Mouse (Mus musculus) MEL (cell line): ENCODE data around the gene Fbln2. TPM values are rescaled to one million over a fixed set of nuclear protein-coding genes. Genes with fewer than 3 reads are reported as not detected.

Experiments used
- DNase-seq: peaks from one replicate; pipeline ENCODE4 v3.0.0; 2011; ENCODE audit warnings: low read depth, low spot score
- H3K27ac ChIP-seq: 2 replicates; pipeline ENCODE4 v1.5.1; 2012; ENCODE audit warnings: low read depth, mild to moderate bottlenecking, control low read depth, low read length, moderate library complexity; ENCODE audit not compliant: control insufficient read depth
- H3K27me3 ChIP-seq, 2 experiments: fragments of 150-350 bp in 1 of 2; sonication (generic) in 1 of 2; 2 replicates each; pipeline ENCODE4 v1.6.1; 2012; ENCODE audit warnings: low read length in 2 of 2, mild to moderate bottlenecking in 2 of 2, improper control_type of control experiment in 1 of 2, moderate library complexity in 1 of 2; ENCODE audit not compliant: insufficient read depth in 2 of 2, control insufficient read depth in 1 of 2
- H3K36me3 ChIP-seq, 2 experiments: 2 replicates each; pipeline ENCODE4 v1.6.1; 2012 to 2014; ENCODE audit warnings: low read length in 2 of 2, improper control_type of control experiment in 1 of 2, inconsistent platforms in 1 of 2, mild to moderate bottlenecking in 1 of 2; ENCODE audit not compliant: insufficient read depth in 2 of 2, control insufficient read depth in 1 of 2
- H3K4me1 ChIP-seq, 2 experiments: fragments of 150-350 bp in 1 of 2; sonication (generic) in 1 of 2; 2 replicates each; pipeline ENCODE4 v1.6.1; 2012; ENCODE audit warnings: low read length in 2 of 2, improper control_type of control experiment in 1 of 2, mild to moderate bottlenecking in 1 of 2; ENCODE audit not compliant: insufficient read depth in 2 of 2, control insufficient read depth in 1 of 2
- H3K4me3 ChIP-seq, 2 experiments: fragments of 150-350 bp in 1 of 2; sonication (generic) in 1 of 2; 2 replicates each; pipeline ENCODE4 v1.5.1; 2012; ENCODE audit warnings: low read depth in 2 of 2, low read length in 2 of 2, mild to moderate bottlenecking in 2 of 2, moderate library complexity in 2 of 2, control low read depth in 1 of 2, improper control_type of control experiment in 1 of 2; ENCODE audit not compliant: control insufficient read depth in 1 of 2, insufficient read depth in 1 of 2
- H3K79me2 ChIP-seq: 2 replicates; pipeline ENCODE4 v1.6.1; 2012; ENCODE audit warnings: mild to moderate bottlenecking, low read length, moderate library complexity; ENCODE audit not compliant: control insufficient read depth, poor library complexity, insufficient read depth
- H3K9ac ChIP-seq: 2 replicates; pipeline ENCODE4 v1.6.1; 2012; ENCODE audit warnings: low read depth, mild to moderate bottlenecking, control low read depth, low read length, moderate library complexity; ENCODE audit not compliant: control insufficient read depth, poor library complexity, severe bottlenecking
- H3K9me3 ChIP-seq: fragments of 150-350 bp; sonication (generic); replicated peaks from 2 replicates; pipeline ENCODE4 v1.6.1; 2012; ENCODE audit warnings: mild to moderate bottlenecking, low read length, improper control_type of control experiment, moderate library complexity; ENCODE audit not compliant: insufficient read depth
- E2F4 ChIP-seq: IDR thresholded peaks from 2 replicates; pipeline ENCODE4 v1.6.1; 2011; ENCODE audit warnings: low read depth, low read length, improper control_type of control experiment, borderline replicate concordance
- EP300 ChIP-seq, 2 experiments: IDR thresholded peaks; 2 replicates each; pipeline ENCODE4 v1.6.1; 2011; ENCODE audit warnings: improper control_type of control experiment in 2 of 2, low read length in 2 of 2, low read depth in 1 of 2, mild to moderate bottlenecking in 1 of 2
- ETS1 ChIP-seq: IDR thresholded peaks from 2 replicates; pipeline ENCODE4 v1.6.1; 2012; ENCODE audit warnings: low read depth, mild to moderate bottlenecking, inconsistent platforms, low read length, improper control_type of control experiment, moderate library complexity
- GABPA ChIP-seq: IDR thresholded peaks from 2 replicates; pipeline ENCODE4 v1.6.1; 2012; ENCODE audit warnings: low read depth, mild to moderate bottlenecking, inconsistent platforms, low read length, improper control_type of control experiment, moderate library complexity
- HCFC1 ChIP-seq: IDR thresholded peaks from 2 replicates; pipeline ENCODE4 v1.6.1; 2012; ENCODE audit warnings: low read depth, mild to moderate bottlenecking, inconsistent platforms, low read length, improper control_type of control experiment, moderate library complexity
- JUND ChIP-seq: IDR thresholded peaks from 2 replicates; pipeline ENCODE4 v1.6.1; 2011; ENCODE audit warnings: low read depth, mild to moderate bottlenecking, improper control_type of control experiment, low read length
- MAFK ChIP-seq: IDR thresholded peaks from 2 replicates; pipeline ENCODE4 v1.6.1; 2011; ENCODE audit warnings: low read depth, mild to moderate bottlenecking, low read length, improper control_type of control experiment, borderline replicate concordance
- MAX ChIP-seq: IDR thresholded peaks from 2 replicates; pipeline ENCODE4 v1.6.1; 2011; ENCODE audit warnings: low read length, improper control_type of control experiment
- MAZ ChIP-seq: IDR thresholded peaks from 2 replicates; pipeline ENCODE4 v1.6.1; 2012; ENCODE audit warnings: low read depth, mild to moderate bottlenecking, inconsistent platforms, low read length, improper control_type of control experiment
- MEF2A ChIP-seq: IDR thresholded peaks from 2 replicates; pipeline ENCODE4 v1.6.1; 2014; ENCODE audit warnings: low read depth, mild to moderate bottlenecking, inconsistent platforms, low read length, improper control_type of control experiment; ENCODE audit not compliant: poor library complexity, insufficient replicate concordance, severe bottlenecking; ENCODE audit errors: extremely low read depth
- MXI1 ChIP-seq: IDR thresholded peaks from 2 replicates; pipeline ENCODE4 v1.6.1; 2011; ENCODE audit warnings: mild to moderate bottlenecking, low read depth, low read length, improper control_type of control experiment
- POLR2AphosphoS2 ChIP-seq: IDR thresholded peaks from 2 replicates; pipeline ENCODE4 v1.6.1; 2011; ENCODE audit warnings: low read length, improper control_type of control experiment
- POLR2AphosphoS5 ChIP-seq: IDR thresholded peaks from 2 replicates; pipeline ENCODE4 v1.6.1; 2012; ENCODE audit warnings: low read depth, borderline replicate concordance, mild to moderate bottlenecking, inconsistent platforms, low read length, moderate library complexity, mixed read lengths
- TAL1 ChIP-seq: IDR thresholded peaks from 2 replicates; pipeline ENCODE4 v1.6.1; 2012; ENCODE audit warnings: mild to moderate bottlenecking, inconsistent platforms, low read length, moderate library complexity, mixed read lengths
- TCF12 ChIP-seq: IDR thresholded peaks from 2 replicates; pipeline ENCODE4 v1.6.1; 2014; ENCODE audit warnings: low read depth, mild to moderate bottlenecking, inconsistent platforms, low read length, improper control_type of control experiment, moderate library complexity
- ZC3H11A ChIP-seq: IDR thresholded peaks from 2 replicates; pipeline ENCODE4 v1.6.1; 2012; ENCODE audit warnings: low read depth, mild to moderate bottlenecking, inconsistent platforms, low read length, improper control_type of control experiment
- ZKSCAN1 ChIP-seq: IDR thresholded peaks from 2 replicates; pipeline ENCODE4 v1.6.1; 2012; ENCODE audit warnings: low read depth, mild to moderate bottlenecking, inconsistent platforms, low read length, improper control_type of control experiment, moderate library complexity
- ZMIZ1 ChIP-seq: IDR thresholded peaks from 2 replicates; pipeline ENCODE4 v1.6.1; 2012; ENCODE audit warnings: low read depth, mild to moderate bottlenecking, inconsistent platforms, low read length, improper control_type of control experiment, moderate library complexity
- polyA plus RNA-seq, 2 experiments: library from polyadenylated mRNA; stranded (reverse) in 1 of 2; unstranded in 1 of 2; fragments of >175 nt in 1 of 2; fragments of >200 nt in 1 of 2; gene quantifications; 2 replicates each; pipeline versions ENCODE4 v1.2.1 to v1.2.4; 2012; ENCODE audit warnings: low replicate concordance in 2 of 2, low read depth in 1 of 2; ENCODE audit not compliant: insufficient read length in 2 of 2, insufficient read depth in 1 of 2, missing spikeins in 1 of 2
- total RNA-seq: library from RNA; depleted of rRNA; stranded (reverse); fragments of 300-350 nt; gene quantifications from 2 replicates; pipeline ENCODE4 v1.2.3, GENCODE M21; 2012

Fbln2 gene
- total and polyA plus RNA-seq, 3 experiments: 1.9 to 2.3 TPM; not detected in 1

DNA sequence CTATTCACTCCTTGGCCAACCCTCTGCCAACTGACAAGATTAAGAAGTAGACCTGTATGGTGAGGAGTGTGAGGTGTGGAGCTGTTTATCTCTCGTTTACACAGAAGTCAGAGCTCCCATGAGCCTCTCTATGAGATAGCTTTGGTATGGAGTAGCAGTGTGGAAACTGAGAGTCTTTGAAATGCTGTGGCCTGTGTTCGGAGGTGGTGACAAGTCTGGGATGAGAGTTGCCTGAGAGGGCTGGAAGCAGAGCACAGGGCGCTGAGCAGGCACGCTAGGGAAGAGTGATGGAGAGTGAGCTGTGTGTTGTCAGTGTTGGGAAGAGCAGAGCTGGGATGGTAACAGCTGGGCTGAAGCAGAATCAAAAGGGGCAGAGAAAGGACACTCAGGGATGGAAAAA lies 91.9 kb downstream of the Fbln2 start:
- Histone ChIP-seq H3K27ac (no peak overlapping the region), H3K4me1 (peaks cover 0 to 4% of the 10 kb centered on the region in 2 experiments; a peak in 1 of 4 replicates), H3K9me3 (no peaks in the 10 kb centered on the region), H3K4me3 (no peak overlapping the region), H3K79me2 (no peaks in the 10 kb centered on the region), H3K9ac (no peak overlapping the region), H3K27me3 (peaks cover 0 to 2% of the 10 kb centered on the region in 2 experiments; a peak in 2 of 4 replicates), H3K36me3 (no peaks in the 10 kb centered on the region)
- DNase-seq: no peak
- TF ChIP-seq MAX (no peak), E2F4 (no peak), MEF2A (no peak), POLR2AphosphoS2 (no peak), TAL1 (no peak), TCF12 (no peak), MAZ (no peak), GABPA (no peak), ZC3H11A (no peak), ETS1 (no peak), ZMIZ1 (no peak), MAFK (no peak)

DNA sequence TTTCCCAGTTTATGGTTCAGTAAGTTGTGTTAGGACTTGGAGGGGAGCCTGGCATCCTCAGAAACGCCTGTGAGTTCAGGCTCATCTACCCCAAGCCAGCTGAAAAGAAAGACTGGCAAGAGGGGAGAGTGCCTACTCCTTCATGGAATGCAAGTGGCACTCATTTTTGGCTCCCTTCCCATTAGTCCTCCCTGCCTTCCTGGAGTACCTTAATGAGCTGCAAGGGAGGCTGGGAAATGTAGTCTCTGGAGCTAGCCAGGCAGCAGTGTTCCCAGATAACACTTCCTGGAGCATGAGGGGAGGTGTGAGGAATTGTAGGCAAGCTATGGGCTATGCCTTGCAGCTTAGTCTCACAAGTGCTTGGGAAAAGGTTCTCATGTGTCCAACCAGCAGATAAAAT lies 95.7 kb downstream of the Fbln2 start:
- H3K9ac ChIP-seq: no peak overlapping the region
- H3K4me3 ChIP-seq: no peak overlapping the region
- H3K79me2 ChIP-seq: no peaks in the 10 kb centered on the region
- DNase-seq: no peak
- no peaks in the 10 kb centered on the region for H3K36me3 ChIP-seq
- no peaks in the 10 kb centered on the region for H3K9me3 ChIP-seq
- peaks cover 0 to 2% of the 10 kb centered on the region in 2 experiments; a peak in 2 of 4 replicates for H3K27me3 ChIP-seq
- H3K4me1 ChIP-seq: peaks cover 0 to 3% of the 10 kb centered on the region in 2 experiments; a peak in 1 of 4 replicates
- TF ChIP-seq ZKSCAN1 (no peak), EP300 (IDR thresholded peaks at IDR 0.05; ENCODE audit: low read depth in 1 of 2, low read length in 2 of 2) (no peak), POLR2AphosphoS5 (no peak), ETS1 (no peak), HCFC1 (peak; percentile 31; the same call in 1 of the 2 replicates), JUND (no peak), MAZ (no peak), MXI1 (no peak)
- no peak overlapping the region for H3K27ac ChIP-seq
